Mouse (Mus musculus) stomach, embryonic 15.5 days (tissue): ENCODE data around the gene Slfn9. TPM values are rescaled to one million over a fixed set of nuclear protein-coding genes. Genes with fewer than 3 reads are reported as not detected.
"Not testable (repeated sequence)": the region's sequence is repeated elsewhere in the genome, so short reads cannot be mapped to it uniquely, and the experiment has no call there.

Experiments used
- ATAC-seq: fragments of 200-750 bp; cut with Nextera tagmentation; 2 replicates; pipeline ENCODE4 v1.8.0; 2017; ENCODE audit warnings: low read depth, moderate number of reproducible peaks, moderate TSS enrichment; ENCODE audit not compliant: insufficient read depth, low FRiP score
- H3K27ac ChIP-seq: fragments of 300-500 bp; sonication (generic); 2 replicates; pipeline ENCODE4 v1.5.1; 2015; ENCODE audit warnings: mild to moderate bottlenecking, inconsistent platforms
- H3K27me3 ChIP-seq: fragments of 300-500 bp; sonication (generic); replicated peaks from 2 replicates; pipeline ENCODE4 v1.6.1; 2015; ENCODE audit warnings: inconsistent platforms
- H3K36me3 ChIP-seq: fragments of 300-500 bp; sonication (generic); 2 replicates; pipeline ENCODE4 v1.6.1; 2015; ENCODE audit warnings: inconsistent platforms
- H3K4me1 ChIP-seq: fragments of 300-500 bp; sonication (generic); 2 replicates; pipeline ENCODE4 v1.6.1; 2015; ENCODE audit warnings: inconsistent platforms
- H3K4me2 ChIP-seq: fragments of 300-500 bp; sonication (generic); 2 replicates; pipeline ENCODE4 v1.6.1; 2015; ENCODE audit warnings: mild to moderate bottlenecking, inconsistent platforms
- H3K4me3 ChIP-seq: fragments of 300-500 bp; sonication (generic); replicated peaks from 2 replicates; pipeline ENCODE4 v1.5.1; 2015; ENCODE audit warnings: inconsistent platforms
- H3K9ac ChIP-seq: fragments of 300-500 bp; sonication (generic); 2 replicates; pipeline ENCODE4 v1.6.1; 2015; ENCODE audit warnings: inconsistent platforms
- H3K9me3 ChIP-seq: fragments of 300-500 bp; sonication (generic); 2 replicates; pipeline ENCODE4 v1.6.1; 2016; ENCODE audit warnings: inconsistent platforms
- WGBS: fragments of 180-500 bp; shearing (Covaris S2); methylation state at CpG from one replicate; pipeline ENCODE4 v1.1.7; 2015; 5-methylcytosine and 5-hydroxymethylcytosine counted together
- polyA plus RNA-seq: library from polyadenylated mRNA; unstranded; fragments of >200 nt; fragmentation: Nextera tagmentation; extraction: Ambion mirVana; gene quantifications from 2 replicates; pipeline ENCODE4 v1.2.1, GENCODE M21; 2015

Gene Slfn9
- polyA plus RNA-seq, 1 experiment from 2014 or later, result 23.8 TPM

DNA sequence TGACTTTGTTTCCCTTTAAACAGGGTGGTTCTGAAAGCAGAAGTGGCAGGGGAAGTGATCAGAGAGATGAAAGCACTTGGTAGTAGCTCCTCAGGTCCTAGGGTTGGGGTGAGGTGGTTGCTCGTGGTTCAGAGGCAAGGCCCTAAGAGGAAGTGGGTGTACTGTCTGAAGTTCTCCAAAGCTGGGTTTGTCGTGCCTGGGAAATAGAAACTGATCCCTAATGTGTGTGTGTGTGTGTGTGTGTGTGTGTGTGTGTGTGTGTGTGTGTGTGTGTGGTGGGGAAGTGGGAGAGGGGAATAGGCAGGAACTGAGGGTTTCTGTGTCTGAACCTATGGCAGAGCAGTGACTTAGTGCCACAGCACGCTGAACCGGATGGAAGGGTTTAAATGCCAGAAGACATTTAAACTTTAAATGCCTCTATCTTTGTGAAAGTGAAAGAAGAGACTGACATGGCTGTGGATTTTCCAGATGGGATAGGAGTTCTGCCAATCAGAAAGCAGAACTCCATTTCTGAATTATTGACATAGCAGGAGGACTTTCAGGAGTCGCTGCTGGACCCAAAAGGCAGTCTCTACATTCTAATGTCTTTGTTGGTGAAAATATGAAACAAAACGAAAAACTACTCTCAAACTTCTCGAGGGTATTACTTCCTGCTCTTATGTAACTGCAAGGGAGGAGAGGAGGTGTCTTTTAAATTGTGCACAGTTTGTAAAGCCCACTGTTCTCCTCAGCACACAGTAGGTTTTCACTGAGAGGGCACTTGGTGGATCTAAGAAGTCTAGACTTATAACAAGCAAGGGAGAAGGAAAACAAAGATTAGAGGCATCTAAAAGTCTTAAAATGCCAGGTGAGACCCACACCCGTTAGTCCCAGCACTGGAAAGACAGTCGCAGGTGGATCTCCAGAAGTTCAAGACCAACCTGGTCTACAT is 38.8 kb downstream of the Slfn9 start:
- 52% methylated on average over 9 of the region's 9 CpGs for WGBS
- Histone ChIP-seq H3K4me3 (peak overlapping the region; percentile 14; the same call in 1 of the 2 replicates), H3K4me2 (peak overlapping the region; percentile 37)

DNA sequence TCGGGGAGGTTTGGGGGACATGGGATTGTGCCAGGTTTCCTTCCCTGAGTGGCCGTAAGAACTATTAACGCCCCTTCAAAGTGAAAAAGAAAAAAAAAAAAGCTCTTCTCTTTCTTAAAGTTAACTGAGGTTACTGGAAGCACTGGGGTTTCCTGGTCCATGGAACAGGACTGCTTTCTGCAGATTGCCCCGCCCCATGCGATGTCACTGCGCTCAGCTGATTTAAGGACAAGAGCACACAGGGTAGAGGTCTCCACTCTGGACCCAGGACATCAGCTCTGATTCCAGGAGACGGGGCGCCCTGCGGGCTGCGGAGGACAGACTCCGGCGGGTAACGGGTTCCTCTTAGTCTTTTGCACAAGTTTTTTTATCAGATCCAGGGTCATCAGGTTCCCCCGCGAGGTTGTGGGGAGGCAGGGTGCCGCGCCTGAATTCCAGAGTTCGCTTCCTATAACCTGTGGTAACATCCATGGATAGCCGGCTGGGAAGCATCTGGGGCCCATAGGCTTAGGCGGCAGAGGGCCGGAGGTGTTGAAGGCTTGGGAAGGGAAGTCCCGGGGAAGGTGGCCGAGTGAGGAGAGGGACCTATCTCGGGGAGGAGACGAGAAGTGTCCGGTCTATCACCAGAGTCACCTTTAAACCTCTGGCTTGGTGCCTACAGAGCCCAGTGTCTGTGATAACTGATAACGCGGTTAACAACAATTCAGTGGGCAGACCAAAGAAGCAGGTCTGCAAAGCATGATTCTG is 39.6 kb downstream of the Slfn9 start:
- Histone ChIP-seq H3K27me3 (peaks cover 34% of the 10 kb centered on the region), H3K9ac (no peak overlapping the region), H3K27ac (no peak overlapping the region), H3K4me1 (peaks cover 13% of the 10 kb centered on the region; the same call in 1 of the 2 replicates), H3K4me2 (peak overlapping the region; percentile 37), H3K4me3 (peak overlapping the region; percentile 14), H3K9me3 (no peaks in the 10 kb centered on the region), H3K36me3 (no peaks in the 10 kb centered on the region)
- WGBS, result 6% methylated on average over 28 of the region's 28 CpGs
- no peak for ATAC-seq

More for the DNA sequence above, 38.8 kb downstream of the Slfn9 start:
- no peak for ATAC-seq
- Histone ChIP-seq H3K9me3 (no peaks in the 10 kb centered on the region), H3K9ac (no peak overlapping the region), H3K27ac (no peak overlapping the region), H3K36me3 (no peaks in the 10 kb centered on the region), H3K27me3 (peaks cover 34% of the 10 kb centered on the region), H3K4me1 (peaks cover 13% of the 10 kb centered on the region; the same call in 1 of the 2 replicates)

DNA sequence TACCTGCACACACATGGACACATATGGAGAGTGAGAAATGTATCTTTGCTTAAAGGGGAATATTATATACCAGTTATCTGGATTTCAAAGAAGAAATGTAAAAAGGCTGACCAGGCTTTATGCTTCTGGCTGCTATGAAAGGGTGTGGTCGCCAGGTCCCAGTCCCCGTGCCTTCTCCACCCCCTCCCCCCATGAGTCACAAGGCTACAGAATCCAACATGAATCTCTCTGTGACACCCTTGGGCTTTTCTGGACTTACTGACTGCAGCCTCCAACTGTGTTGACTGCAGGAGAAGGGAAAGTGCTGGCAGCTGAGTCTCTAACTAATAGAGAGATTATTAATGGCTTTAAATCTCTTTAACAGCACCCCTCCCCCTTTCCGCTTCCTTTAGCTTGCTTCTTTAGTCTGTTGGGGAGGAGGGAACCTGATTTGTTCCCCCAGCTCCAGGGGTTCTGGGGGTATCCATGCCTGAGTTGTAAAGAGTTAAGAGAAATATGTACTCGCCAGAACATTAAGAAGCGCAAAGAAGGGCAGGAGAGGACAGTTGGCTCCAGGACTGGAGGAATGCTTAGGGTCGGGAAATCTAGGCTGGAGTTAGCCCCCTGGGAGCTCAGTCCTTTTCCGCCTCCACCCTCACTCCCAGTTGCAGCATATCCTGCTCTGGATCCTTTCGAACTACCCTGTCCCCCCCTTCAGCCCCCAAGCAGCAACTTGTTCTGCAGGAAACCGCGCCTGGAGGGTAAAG is 40.7 kb downstream of the Slfn9 start, which contains the start of gene Slfn5:
Gene Slfn5 (plus strand): TSS at position 614 of the 746 bp plus-strand sequence.
- Histone ChIP-seq H3K4me2 (peak within 1 kb of the TSS; percentile 37), H3K36me3 (no peaks in the 10 kb centered on the region), H3K9ac (no peak within 1 kb of the TSS), H3K4me1 (peaks cover 13% of the 10 kb centered on the region; the same call in 1 of the 2 replicates), H3K27me3 (peaks cover 34% of the 10 kb centered on the region), H3K9me3 (no peaks in the 10 kb centered on the region), H3K27ac (no peak within 1 kb of the TSS), H3K4me3 (peak within 1 kb of the TSS; percentile 14)
- ATAC-seq, result no peak
- WGBS, result 7% methylated on average over 10 of the region's 10 CpGs

DNA sequence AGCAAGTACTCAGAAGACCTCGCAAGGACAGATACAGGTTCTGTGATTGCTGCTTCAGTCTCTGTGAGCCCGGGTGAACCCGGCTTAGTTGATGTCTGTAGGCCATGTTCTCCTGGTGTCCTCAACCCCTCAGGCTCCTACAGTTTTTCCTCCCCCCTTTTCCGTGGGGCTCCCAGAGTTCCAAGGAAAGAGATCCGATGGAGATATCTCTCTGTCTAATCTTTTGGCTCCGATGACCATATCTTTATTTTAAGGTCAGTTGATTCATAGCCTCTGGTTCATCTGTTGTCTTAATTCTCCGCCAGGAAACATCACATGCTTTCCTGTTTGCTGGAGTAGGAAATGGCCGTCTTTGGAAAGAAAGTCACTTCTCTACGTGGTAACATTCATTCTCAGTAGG is 42.6 kb downstream of the Slfn9 start:
- ATAC-seq, result no peak
- 82% methylated on average over 9 of the region's 9 CpGs for whole genome bisulfite sequencing
- H3K4me1 ChIP-seq, result peaks cover 13% of the 10 kb centered on the region; the same call in 1 of the 2 replicates
- H3K4me3 ChIP-seq, result no peak overlapping the region
- no peaks in the 10 kb centered on the region for H3K9me3 ChIP-seq
- no peak overlapping the region for H3K9ac ChIP-seq
- no peaks in the 10 kb centered on the region for H3K36me3 ChIP-seq
- H3K27me3 ChIP-seq, result peaks cover 34% of the 10 kb centered on the region
- H3K27ac ChIP-seq, result no peak overlapping the region
- no peak overlapping the region for H3K4me2 ChIP-seq

DNA sequence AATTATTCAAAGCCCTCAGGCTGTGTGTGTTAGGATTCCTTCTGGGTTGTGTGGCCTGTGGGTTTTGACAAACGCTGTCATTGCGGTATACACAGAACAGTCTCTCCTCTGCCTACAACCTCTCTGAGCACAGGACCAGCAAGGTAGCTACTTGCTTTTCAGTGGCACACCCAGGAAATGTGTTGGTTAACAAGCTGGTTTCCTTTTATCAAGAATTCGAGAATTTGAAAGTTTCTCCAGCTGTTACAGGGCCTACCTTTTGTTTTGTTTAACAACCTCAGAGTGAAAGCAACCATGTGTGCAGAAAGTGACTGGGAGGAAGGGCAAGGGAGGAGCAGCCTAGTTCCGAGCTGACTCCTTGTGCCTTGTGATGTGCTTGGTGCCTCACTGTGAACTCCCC is 44.2 kb downstream of the Slfn9 start:
- Histone ChIP-seq H3K27me3 (peaks cover 27% of the 10 kb centered on the region), H3K4me3 (no peak overlapping the region), H3K4me2 (no peak overlapping the region), H3K9ac (no peak overlapping the region), H3K9me3 (no peaks in the 10 kb centered on the region), H3K4me1 (peaks cover 13% of the 10 kb centered on the region; the same call in 1 of the 2 replicates), H3K27ac (no peak overlapping the region), H3K36me3 (no peaks in the 10 kb centered on the region)
- ATAC-seq, result no peak
- WGBS, result 58% methylated on average over 4 of the region's 4 CpGs

DNA sequence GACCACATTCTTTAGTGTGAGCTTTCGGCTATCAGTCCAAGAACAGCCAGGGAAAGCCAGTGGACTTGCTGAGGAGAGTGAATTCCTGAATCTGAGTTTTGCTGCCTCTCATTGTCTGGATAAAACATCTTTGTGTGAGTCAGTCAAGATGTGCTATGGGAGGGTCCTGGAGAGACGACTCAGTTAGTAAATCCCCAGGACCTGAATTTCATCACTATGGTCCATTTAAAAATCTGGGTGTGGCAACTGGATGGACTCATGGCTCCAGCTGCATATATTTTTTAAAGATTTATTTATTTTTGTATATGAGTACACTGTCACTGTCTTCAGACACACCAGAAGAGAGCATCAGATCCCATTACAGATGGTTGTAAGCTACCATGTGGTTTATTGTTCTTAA is 46.0 kb downstream of the Slfn9 start:
- no peak overlapping the region for H3K4me2 ChIP-seq
- H3K4me1 ChIP-seq, result no peaks in the 10 kb centered on the region; the same call in 1 of the 2 replicates
- H3K27ac ChIP-seq, result no peak overlapping the region
- no peak for ATAC-seq
- 41% methylated on average over 2 of the region's 2 CpGs for WGBS
- H3K36me3 ChIP-seq, result no peaks in the 10 kb centered on the region
- no peak overlapping the region for H3K4me3 ChIP-seq
- peaks cover 11% of the 10 kb centered on the region for H3K27me3 ChIP-seq
- no peak overlapping the region for H3K9ac ChIP-seq
- H3K9me3 ChIP-seq, result no peaks in the 10 kb centered on the region

DNA sequence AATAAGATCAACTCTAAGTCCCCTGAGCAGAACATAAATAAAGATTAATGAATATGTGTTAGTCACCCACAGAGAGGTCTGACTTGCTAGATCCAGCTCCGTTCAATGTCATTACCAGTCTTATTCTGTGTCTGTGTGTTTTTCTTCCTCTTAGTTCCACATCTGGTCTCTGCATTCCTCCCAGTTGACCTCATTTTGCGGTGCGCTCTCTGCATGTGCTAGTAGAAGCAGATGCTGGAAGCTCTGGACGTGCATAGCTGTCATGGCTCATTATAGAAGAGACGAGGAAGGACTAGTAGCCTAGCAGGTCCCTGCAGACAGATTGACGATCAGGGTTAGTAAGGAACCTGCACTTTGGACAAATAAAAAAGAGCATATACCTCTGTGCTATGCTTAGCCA is 48.3 kb downstream of the Slfn9 start:
- 53% methylated on average over 6 of the region's 6 CpGs for WGBS
- ATAC-seq, result no peak
- H3K4me1 ChIP-seq, result no peaks in the 10 kb centered on the region

DNA sequence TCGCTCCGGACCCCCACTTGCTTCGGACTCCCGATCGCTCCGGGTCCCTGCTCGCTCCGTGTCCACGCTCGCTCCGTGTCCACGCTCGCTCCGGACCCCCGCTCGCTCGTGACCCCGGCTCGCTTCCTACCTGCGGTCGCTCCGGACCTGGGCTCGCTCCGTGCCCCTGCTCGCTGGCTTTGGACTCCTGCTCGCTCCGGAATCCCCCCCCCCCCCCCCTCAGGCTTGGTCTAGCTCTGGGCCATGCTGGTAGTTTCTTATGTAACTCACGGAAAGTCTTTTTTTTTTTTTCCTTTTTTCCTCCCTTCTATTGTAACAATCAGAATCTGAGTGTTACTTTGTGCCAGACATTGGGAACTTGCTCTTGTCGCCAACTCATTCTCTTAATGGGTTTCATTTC is 58.4 kb downstream of the Slfn9 start:
- no peak overlapping the region for H3K27ac ChIP-seq
- H3K4me1 ChIP-seq, result peaks cover 13% of the 10 kb centered on the region; the same call in 1 of the 2 replicates
- peak overlapping the region; percentile 48 for H3K4me3 ChIP-seq
- H3K27me3 ChIP-seq, result peaks cover 51% of the 10 kb centered on the region
- peak overlapping the region; percentile 93 for H3K4me2 ChIP-seq
- H3K36me3 ChIP-seq, result no peaks in the 10 kb centered on the region
- no peaks in the 10 kb centered on the region for H3K9me3 ChIP-seq
- 2% methylated on average over 27 of the region's 29 CpGs for WGBS
- no peak overlapping the region for H3K9ac ChIP-seq
- ATAC-seq, result no peak

More for the DNA sequence above, 48.3 kb downstream of the Slfn9 start:
- H3K4me2 ChIP-seq, result no peak overlapping the region
- H3K9ac ChIP-seq, result no peak overlapping the region
- 0 out of 2 replicates have a peak, but pooled peaks cover 4% of the 10 kb centered on the region for H3K27me3 ChIP-seq
- H3K27ac ChIP-seq, result no peak overlapping the region
- H3K4me3 ChIP-seq, result no peak overlapping the region
- H3K9me3 ChIP-seq, result no peaks in the 10 kb centered on the region
- no peaks in the 10 kb centered on the region for H3K36me3 ChIP-seq

DNA sequence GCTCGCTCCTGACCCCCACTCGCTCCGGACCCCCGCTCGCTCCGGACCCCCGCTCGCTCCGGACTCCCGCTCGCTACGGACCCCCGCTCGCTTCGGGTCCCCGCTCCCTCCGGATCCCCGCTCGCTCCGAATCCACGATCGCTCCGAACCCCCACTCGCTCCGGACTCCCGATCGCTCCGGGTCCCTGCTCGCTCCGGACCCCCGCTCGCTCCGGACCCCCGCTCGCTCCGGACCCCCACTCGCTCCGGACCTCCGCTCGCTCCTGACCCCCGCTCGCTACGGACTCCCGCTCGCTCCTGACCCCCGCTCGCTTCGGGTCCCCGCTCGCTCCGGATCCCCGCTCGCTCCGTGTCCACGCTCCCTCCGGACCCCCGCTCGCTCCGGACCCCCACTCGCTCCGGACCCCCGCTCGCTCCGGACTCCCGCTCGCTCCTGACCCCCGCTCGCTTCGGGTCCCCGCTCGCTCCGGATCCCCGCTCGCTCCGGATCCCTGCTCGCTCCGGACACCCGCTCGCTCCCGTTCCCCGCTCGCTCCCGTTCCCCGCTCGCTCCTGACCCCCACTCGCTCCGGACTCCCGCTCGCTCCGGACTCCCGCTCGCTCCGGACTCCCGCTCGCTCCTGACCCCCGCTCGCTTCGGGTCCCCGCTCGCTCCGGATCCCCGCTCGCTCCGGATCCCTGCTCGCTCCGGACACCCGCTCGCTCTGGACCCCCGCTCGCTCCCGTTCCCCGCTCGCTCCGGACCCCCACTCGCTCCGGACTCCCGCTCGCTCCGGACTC is 59.8 kb downstream of the Slfn9 start:
- Histone ChIP-seq H3K4me2 (peak overlapping the region; percentile 93), H3K4me3 (peak overlapping the region; percentile 48), H3K4me1 (peaks cover 13% of the 10 kb centered on the region; the same call in 1 of the 2 replicates), H3K27me3 (peaks cover 43% of the 10 kb centered on the region)
- H3K27ac ChIP-seq, ATAC-seq, H3K36me3 ChIP-seq, H3K9me3 ChIP-seq, H3K9ac ChIP-seq: not testable (repeated sequence)
- under 1% methylated on average over 115 of the region's 119 CpGs for WGBS

DNA sequence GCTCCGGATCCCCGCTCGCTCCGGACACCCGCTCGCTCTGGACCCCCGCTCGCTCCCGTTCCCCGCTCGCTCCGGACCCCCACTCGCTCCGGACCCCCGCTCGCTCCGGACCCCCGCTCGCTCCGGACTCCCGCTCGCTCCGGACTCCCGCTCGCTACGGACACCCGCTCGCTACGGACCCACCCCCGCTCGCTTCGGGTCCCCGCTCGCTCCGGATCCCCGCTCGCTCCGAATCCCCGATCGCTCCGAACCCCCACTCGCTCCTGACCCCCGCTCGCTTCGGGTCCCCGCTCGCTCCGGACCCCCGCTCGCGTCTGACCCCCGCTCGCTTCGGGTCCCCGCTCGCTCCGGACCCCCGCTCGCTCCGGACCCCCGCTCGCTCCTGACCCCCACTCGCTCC is 60.5 kb downstream of the Slfn9 start:
- H3K36me3 ChIP-seq, result not testable (repeated sequence)
- peaks cover 36% of the 10 kb centered on the region for H3K27me3 ChIP-seq

More for the DNA sequence above, 60.5 kb downstream of the Slfn9 start:
- not testable (repeated sequence) for H3K27ac ChIP-seq, H3K9me3 ChIP-seq, H3K9ac ChIP-seq, ATAC-seq
- Histone ChIP-seq H3K4me2 (peak overlapping the region; percentile 93), H3K4me1 (peaks cover 13% of the 10 kb centered on the region; the same call in 1 of the 2 replicates), H3K4me3 (peak overlapping the region; percentile 48)
- 1% methylated on average over 58 of the region's 63 CpGs for WGBS
